Mouse (Mus musculus) thymus, adult 2 months (tissue): ENCODE measurements around the gene AY761185.

ENCODE experiments used
- CTCF ChIP-seq: fragments of 200-500 bp; IDR thresholded peaks from 2 replicates; pipeline ENCODE4 v1.5.1; 2012; ENCODE audit warnings: mild to moderate bottlenecking, control low read depth, low read length, moderate library complexity, borderline replicate concordance; ENCODE audit not compliant: control insufficient read depth, poor library complexity, insufficient read depth; ENCODE audit errors: extremely low read depth
- POLR2A ChIP-seq: fragments of 200-500 bp; IDR thresholded peaks from 2 replicates; pipeline ENCODE4 v1.6.1; 2012; ENCODE audit warnings: mild to moderate bottlenecking, low read length, control low read depth, moderate library complexity; ENCODE audit not compliant: control insufficient read depth, poor library complexity, insufficient read depth; ENCODE audit errors: extremely low read depth

DNA sequence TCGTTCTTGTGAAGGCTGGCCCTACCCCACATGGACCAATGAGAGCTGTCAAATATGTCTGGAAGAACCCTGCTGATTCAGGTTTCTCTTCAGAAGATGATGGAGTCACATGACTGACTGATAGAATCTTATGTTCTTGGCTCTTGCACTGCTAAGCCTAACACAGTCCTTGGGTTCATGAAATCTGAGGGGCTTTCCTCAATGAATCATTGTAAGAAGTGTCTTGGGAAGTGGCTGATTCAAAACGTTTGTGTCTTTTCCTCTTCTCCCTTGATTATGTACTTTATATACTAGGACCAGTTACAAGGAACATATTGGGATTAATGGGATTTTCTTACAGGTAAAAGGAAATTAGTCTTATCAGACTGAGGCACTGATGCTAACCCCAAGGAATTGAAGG is 42.0 kb downstream of the AY761185 start, which contains the start of gene Gm15056:
- TF ChIP-seq CTCF: no peak
- no peak for TF ChIP-seq POLR2A
